Mouse (Mus musculus) liver, embryonic 15.5 days (tissue): ENCODE data around the gene Gm38431. TPM values are rescaled to one million over a fixed set of nuclear protein-coding genes. Genes with fewer than 3 reads are reported as not detected.

ENCODE experiments used
- ATAC-seq: fragments of 200-750 bp; cut with Nextera tagmentation; 2 replicates; pipeline ENCODE4 v1.8.0; 2017; ENCODE audit warnings: moderate number of reproducible peaks, mild to moderate bottlenecking, moderate library complexity; ENCODE audit not compliant: insufficient read depth
- H3K27ac ChIP-seq: fragments of 300-500 bp; sonication (generic); replicated peaks from 2 replicates; pipeline ENCODE4 v1.5.1; 2015; ENCODE audit warnings: mild to moderate bottlenecking, inconsistent platforms
- H3K27me3 ChIP-seq: fragments of 300-500 bp; sonication (generic); 2 replicates; pipeline ENCODE4 v1.6.1; 2015; ENCODE audit warnings: mild to moderate bottlenecking, inconsistent platforms
- H3K36me3 ChIP-seq: fragments of 300-500 bp; sonication (generic); replicated peaks from 2 replicates; pipeline ENCODE4 v1.6.1; 2015; ENCODE audit warnings: moderate library complexity, mild to moderate bottlenecking, inconsistent platforms
- H3K4me1 ChIP-seq: fragments of 300-500 bp; sonication (generic); replicated peaks from 2 replicates; pipeline ENCODE4 v1.6.1; 2015; ENCODE audit warnings: inconsistent platforms
- H3K4me2 ChIP-seq: fragments of 300-500 bp; sonication (generic); 2 replicates; pipeline ENCODE4 v1.6.1; 2015; ENCODE audit warnings: moderate library complexity, mild to moderate bottlenecking, inconsistent platforms
- H3K4me3 ChIP-seq: fragments of 300-500 bp; sonication (generic); replicated peaks from 2 replicates; pipeline ENCODE4 v1.5.1; 2015; ENCODE audit warnings: mild to moderate bottlenecking, inconsistent platforms
- H3K9ac ChIP-seq: fragments of 300-500 bp; sonication (generic); 2 replicates; pipeline ENCODE4 v1.6.1; 2015; ENCODE audit warnings: moderate library complexity, mild to moderate bottlenecking, inconsistent platforms
- H3K9me3 ChIP-seq: fragments of 300-500 bp; sonication (generic); replicated peaks from 2 replicates; pipeline ENCODE4 v1.6.1; 2016; ENCODE audit warnings: inconsistent platforms
- WGBS: fragments of 180-500 bp; shearing (Covaris S2); methylation state at CpG from one replicate; pipeline ENCODE4 v1.1.7; 2015; ENCODE audit warnings: mixed read lengths; ENCODE audit not compliant: insufficient replicate concordance; 5-methylcytosine and 5-hydroxymethylcytosine counted together
- polyA plus RNA-seq: library from polyadenylated mRNA; unstranded; fragments of >200 nt; fragmentation: Nextera tagmentation; extraction: Ambion mirVana; gene quantifications from 2 replicates; pipeline ENCODE4 v1.2.1, GENCODE M21; 2015

Gm38431 gene
- polyA plus RNA-seq, 1 experiment from 2014 or later = 1.9 TPM

GRCm38 (mm10) chr9:21036666-21037065, 55.1 kb downstream of the Gm38431 start:
- Histone ChIP-seq H3K9ac (no peak overlapping the region), H3K4me1 (peaks cover 90% of the 10 kb centered on the region), H3K9me3 (no peaks in the 10 kb centered on the region), H3K4me3 (0 out of 2 replicates have a peak overlapping the region, but pooled peaks have one; percentile 34), H3K27me3 (peaks cover 88% of the 10 kb centered on the region), H3K4me2 (peak overlapping the region; percentile 13; the same call in 1 of the 2 replicates), H3K36me3 (no peaks in the 10 kb centered on the region; the same call in 1 of the 2 replicates), H3K27ac (no peak overlapping the region)
- ATAC-seq = no peak
- WGBS = 6% methylated on average over 22 of the region's 22 CpGs

- ATAC-seq = no peak
- peaks cover 89% of the 10 kb centered on the region for H3K27me3 ChIP-seq
- no peak overlapping the region for H3K4me3 ChIP-seq
- H3K36me3 ChIP-seq = no peaks in the 10 kb centered on the region; the same call in 1 of the 2 replicates
- H3K27ac ChIP-seq = no peak overlapping the region
- no peak overlapping the region for H3K4me2 ChIP-seq
- H3K4me1 ChIP-seq = peaks cover 90% of the 10 kb centered on the region
- no peaks in the 10 kb centered on the region for H3K9me3 ChIP-seq
- 9% methylated on average over 20 of the region's 20 CpGs for WGBS
- H3K9ac ChIP-seq = no peak overlapping the region
Measured at GRCm38 (mm10) chr9:21036161-21036560, 55.6 kb downstream of the Gm38431 start.

- Histone ChIP-seq H3K4me2 (no peak overlapping the region), H3K4me3 (no peak overlapping the region), H3K27me3 (peaks cover 89% of the 10 kb centered on the region), H3K4me1 (peaks cover 90% of the 10 kb centered on the region), H3K9me3 (no peaks in the 10 kb centered on the region), H3K36me3 (no peaks in the 10 kb centered on the region; the same call in 1 of the 2 replicates), H3K27ac (no peak overlapping the region), H3K9ac (no peak overlapping the region)
- ATAC-seq = no peak
- 33% methylated on average over 9 of the region's 9 CpGs for WGBS
Measured at GRCm38 (mm10) chr9:21035586-21035985, 56.2 kb downstream of the Gm38431 start.

GRCm38 (mm10) chr9:21034481-21035085, 57.2 kb downstream of the Gm38431 start:
- H3K27me3 ChIP-seq = peaks cover 81% of the 10 kb centered on the region
- H3K36me3 ChIP-seq = no peaks in the 10 kb centered on the region; the same call in 1 of the 2 replicates
- peak overlapping the region; percentile 3; the same call in 1 of the 2 replicates for H3K4me3 ChIP-seq
- no peak for ATAC-seq
- peaks cover 90% of the 10 kb centered on the region for H3K4me1 ChIP-seq
- no peaks in the 10 kb centered on the region for H3K9me3 ChIP-seq
- no peak overlapping the region for H3K27ac ChIP-seq
- H3K9ac ChIP-seq = no peak overlapping the region
- H3K4me2 ChIP-seq = no peak overlapping the region
- WGBS = 4% methylated on average over 17 of the region's 17 CpGs

- Histone ChIP-seq H3K27me3 (peaks cover 67% of the 10 kb centered on the region), H3K9ac (peak overlapping the region; percentile 86), H3K9me3 (no peaks in the 10 kb centered on the region), H3K27ac (no peak overlapping the region), H3K4me3 (peak overlapping the region; percentile 77), H3K36me3 (no peaks in the 10 kb centered on the region; the same call in 1 of the 2 replicates), H3K4me1 (peaks cover 93% of the 10 kb centered on the region), H3K4me2 (peak overlapping the region; percentile 100)
- under 1% methylated on average over 34 of the region's 34 CpGs for WGBS
- ATAC-seq = peak; percentile 20; the same call in 1 of the 2 replicates
Measured at GRCm38 (mm10) chr9:21033136-21033535, 58.7 kb downstream of the Gm38431 start.

GRCm38 (mm10) chr9:21032491-21032890, 59.3 kb downstream of the Gm38431 start:
- Histone ChIP-seq H3K9ac (peak overlapping the region; percentile 86; the same call in 1 of the 2 replicates), H3K4me3 (peak overlapping the region; percentile 77), H3K4me1 (peaks cover 95% of the 10 kb centered on the region), H3K9me3 (no peaks in the 10 kb centered on the region), H3K27me3 (peaks cover 60% of the 10 kb centered on the region), H3K36me3 (no peaks in the 10 kb centered on the region; the same call in 1 of the 2 replicates), H3K27ac (no peak overlapping the region), H3K4me2 (peak overlapping the region; percentile 100)
- no peak for ATAC-seq
- WGBS = 3% methylated on average over 7 of the region's 7 CpGs

- H3K27me3 ChIP-seq = peaks cover 54% of the 10 kb centered on the region
- H3K4me3 ChIP-seq = peak within 1 kb of the TSS; percentile 77
- peak within 1 kb of the TSS; percentile 86 for H3K9ac ChIP-seq
- peak within 1 kb of the TSS; percentile 99 for H3K27ac ChIP-seq
- H3K36me3 ChIP-seq = peaks cover 4% of the 10 kb centered on the region
- under 1% methylated on average over 35 of the region's 35 CpGs for WGBS
- no peaks in the 10 kb centered on the region for H3K9me3 ChIP-seq
- no peak for ATAC-seq
- peaks cover 95% of the 10 kb centered on the region for H3K4me1 ChIP-seq
- H3K4me2 ChIP-seq = peak within 1 kb of the TSS; percentile 100
Measured at GRCm38 (mm10) chr9:21031896-21032351, 59.9 kb downstream of the Gm38431 start, which contains the start of gene Icam5. Icam5 (plus strand) TSS chr9:21032073.

- peaks cover 8% of the 10 kb centered on the region for H3K36me3 ChIP-seq
- H3K9ac ChIP-seq = peak overlapping the region; percentile 86
- peak overlapping the region; percentile 77 for H3K4me3 ChIP-seq
- no peaks in the 10 kb centered on the region for H3K9me3 ChIP-seq
- peak overlapping the region; percentile 100 for H3K4me2 ChIP-seq
- peak overlapping the region; percentile 99 for H3K27ac ChIP-seq
- ATAC-seq = no peak
- peaks cover 95% of the 10 kb centered on the region for H3K4me1 ChIP-seq
- peaks cover 49% of the 10 kb centered on the region for H3K27me3 ChIP-seq
- under 1% methylated on average over 36 of the region's 36 CpGs for WGBS
Measured at GRCm38 (mm10) chr9:21031251-21031895, 60.4 kb downstream of the Gm38431 start.

GRCm38 (mm10) chr9:21030781-21031250, 61.0 kb downstream of the Gm38431 start:
- peak overlapping the region; percentile 77 for H3K4me3 ChIP-seq
- peaks cover 11% of the 10 kb centered on the region for H3K36me3 ChIP-seq
- peaks cover 43% of the 10 kb centered on the region for H3K27me3 ChIP-seq
- no peaks in the 10 kb centered on the region for H3K9me3 ChIP-seq
- peak overlapping the region; percentile 86 for H3K9ac ChIP-seq
- peak overlapping the region; percentile 100 for H3K4me2 ChIP-seq
- peak; percentile 63 for ATAC-seq
- H3K4me1 ChIP-seq = peaks cover 93% of the 10 kb centered on the region
- under 1% methylated on average over 13 of the region's 13 CpGs for WGBS
- H3K27ac ChIP-seq = peak overlapping the region; percentile 99

- Histone ChIP-seq H3K4me1 (peaks cover 91% of the 10 kb centered on the region), H3K27me3 (peaks cover 36% of the 10 kb centered on the region), H3K9ac (peak overlapping the region; percentile 86), H3K4me3 (peak overlapping the region; percentile 77), H3K27ac (peak overlapping the region; percentile 99), H3K9me3 (no peaks in the 10 kb centered on the region), H3K36me3 (peaks cover 11% of the 10 kb centered on the region), H3K4me2 (peak overlapping the region; percentile 100)
- ATAC-seq = 0 out of 2 replicates have a peak, but pooled peaks have one; percentile 6
- 6% methylated on average over 22 of the region's 22 CpGs for WGBS
Measured at GRCm38 (mm10) chr9:21030055-21030600, 61.7 kb downstream of the Gm38431 start.
